Mouse (Mus musculus): Measurements from ENCODE around the gene Tomm40l. TPM values are rescaled to one million over a fixed set of nuclear protein-coding genes. Genes with fewer than 3 reads are reported as not detected.
"Not testable (repeated sequence)": the region's sequence is repeated elsewhere in the genome, so short reads cannot be mapped to it uniquely, and the experiment has no call there.

Gene Tomm40l
- total RNA-seq, 4 experiments from 2014 or later: 69.3 to 85.0 (median 74.9) TPM

DNA sequence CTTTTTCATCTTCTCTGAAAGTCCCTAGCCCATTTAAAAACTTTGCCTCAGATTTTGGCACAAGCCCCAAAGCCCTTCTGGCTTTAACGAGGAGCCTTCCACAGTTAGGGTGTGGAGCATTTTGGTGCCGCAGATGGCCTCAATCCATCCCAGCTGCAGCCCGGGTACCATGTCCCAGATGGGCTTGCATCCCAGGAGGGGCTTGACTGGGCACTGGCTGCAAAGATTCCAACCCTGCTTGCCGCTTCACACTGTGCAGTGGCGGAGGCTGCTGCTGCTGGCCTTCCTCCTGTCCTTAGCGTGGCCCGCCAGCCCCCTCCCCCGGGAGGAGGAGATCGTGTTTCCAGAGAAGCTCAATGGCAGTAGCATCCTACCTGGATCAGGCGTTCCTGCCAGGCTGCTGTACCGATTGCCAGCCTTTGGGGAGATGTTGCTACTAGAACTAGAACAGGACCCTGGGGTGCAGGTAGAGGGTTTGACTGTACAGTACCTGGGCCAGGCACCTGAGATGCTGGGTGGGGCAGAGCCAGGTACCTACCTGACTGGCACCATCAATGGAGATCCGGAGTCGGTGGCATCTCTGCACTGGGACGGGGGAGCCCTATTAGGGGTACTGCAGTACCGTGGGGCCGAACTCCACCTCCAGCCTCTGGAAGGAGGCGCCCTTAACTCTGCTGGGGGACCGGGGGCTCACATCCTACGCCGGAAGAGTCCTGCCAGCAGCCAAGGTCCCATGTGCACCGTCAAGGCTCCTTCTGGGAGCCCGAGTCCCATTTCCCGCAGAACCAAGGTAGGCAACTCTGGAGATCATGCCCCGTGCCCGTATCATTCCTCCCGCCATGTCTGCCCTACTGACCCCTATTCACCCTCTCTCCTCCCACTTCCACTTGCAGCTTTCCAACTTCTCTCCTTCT, 28.6 kb upstream of the Tomm40l start, which contains the start of gene Ndufs2:
Ndufs2 (minus strand) TSS at position 709 of the 914 bp plus-strand sequence.
- no peak for DNase-seq (ENCODE audit: low spot score in 2 of 2)

DNA sequence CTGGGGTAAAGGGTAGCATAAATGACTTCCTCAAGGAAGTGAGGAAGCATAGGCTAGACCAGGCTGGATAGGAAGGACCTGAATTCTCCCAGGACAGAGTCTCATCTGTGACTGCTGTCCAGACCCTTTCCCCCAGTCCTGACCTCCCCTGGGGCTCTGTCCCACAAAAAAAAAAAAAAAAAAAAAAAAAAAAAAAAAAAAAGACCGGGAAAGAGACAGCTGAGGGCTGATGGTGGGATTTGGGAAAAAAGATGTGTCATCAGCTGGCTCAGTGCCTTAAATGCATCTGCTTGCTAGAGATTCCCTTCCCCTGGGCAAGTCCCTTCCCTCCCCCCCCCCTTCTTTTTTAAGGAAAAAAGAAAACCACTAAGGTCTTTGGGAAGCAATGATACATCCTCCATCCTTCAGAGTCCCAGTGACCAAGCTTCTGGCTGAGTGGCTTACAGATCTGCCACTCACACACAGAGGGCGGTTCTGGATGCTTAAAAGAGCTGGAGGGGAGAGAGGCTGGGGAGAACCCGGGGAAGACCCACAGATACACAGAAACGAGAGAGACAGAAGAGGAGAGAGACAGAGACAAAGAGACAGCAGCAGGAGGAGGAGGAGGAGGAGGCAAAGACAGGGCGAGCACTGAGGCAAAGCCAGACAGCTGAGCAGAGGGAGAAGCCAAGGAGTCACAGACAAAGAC, 27.7 kb upstream of the Tomm40l start, which contains the start of gene Adamts4:
Adamts4 (plus strand) TSS at position 509 of the 688 bp plus-strand sequence.
- peak in 1 of 2 experiments; percentile 58 for DNase-seq (ENCODE audit: low spot score in 2 of 2)

GRCm38 (mm10) chr1:171248386-171249226, 26.3 kb upstream of the Tomm40l start:
- DNase-seq (ENCODE audit: low spot score in 2 of 2): peak in 1 of 2 experiments; percentile 65

GRCm38 (mm10) chr1:171247916-171248315, 25.6 kb upstream of the Tomm40l start:
- DNase-seq (ENCODE audit: low spot score in 2 of 2): no peak

DNA sequence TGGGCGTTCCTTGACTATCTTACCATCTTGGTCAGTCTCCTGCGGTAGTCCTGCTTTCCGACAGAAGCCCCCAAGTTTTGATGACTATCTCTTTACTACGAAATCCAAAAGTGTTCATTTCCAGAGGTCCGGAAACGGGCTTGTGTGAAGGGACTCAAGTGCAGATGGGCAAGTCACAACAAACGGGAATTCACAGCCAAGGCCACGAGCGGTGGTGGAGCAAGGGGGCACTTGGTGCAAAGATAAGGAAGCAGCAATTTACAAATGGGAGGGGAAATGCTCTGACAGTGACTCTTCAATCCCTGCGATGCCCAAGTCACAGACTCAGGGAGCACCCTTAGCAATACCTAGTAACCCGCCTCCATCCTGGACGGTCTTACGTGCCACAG, 25.1 kb upstream of the Tomm40l start:
- DNase-seq (ENCODE audit: low spot score in 2 of 2): no peak

- DNase-seq (ENCODE audit: low spot score in 2 of 2): peak; percentile 97 to 98
Observed at GRCm38 (mm10) chr1:171246709-171247452, 24.6 kb upstream of the Tomm40l start.

DNA sequence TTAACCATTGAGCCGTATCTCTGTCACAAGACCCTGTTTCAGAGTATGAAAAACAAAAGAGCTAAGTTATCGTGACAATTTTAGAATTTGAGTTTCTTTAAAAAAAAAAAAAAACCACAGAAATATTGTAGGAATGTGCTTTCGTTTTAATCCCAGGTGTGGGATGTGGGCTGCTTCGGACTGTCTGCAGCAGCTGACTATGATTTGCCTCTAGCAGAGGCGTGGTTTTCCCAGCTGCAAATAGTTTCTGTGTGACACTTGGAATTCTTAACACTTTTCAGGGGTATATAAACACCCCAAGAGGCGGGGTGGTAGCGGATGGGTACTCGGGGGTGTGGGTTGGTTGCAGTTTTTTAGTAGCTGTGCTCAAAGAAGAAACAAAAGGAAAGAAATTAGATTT, 23.0 kb upstream of the Tomm40l start:
- DNase-seq (ENCODE audit: low spot score in 2 of 2): no peak

GRCm38 (mm10) chr1:171241952-171242351, 19.6 kb upstream of the Tomm40l start:
- DNase-seq (ENCODE audit: low spot score in 2 of 2): not testable (repeated sequence)

GRCm38 (mm10) chr1:171240911-171241310, 18.6 kb upstream of the Tomm40l start:
- DNase-seq (ENCODE audit: low spot score in 2 of 2): no peak

DNA sequence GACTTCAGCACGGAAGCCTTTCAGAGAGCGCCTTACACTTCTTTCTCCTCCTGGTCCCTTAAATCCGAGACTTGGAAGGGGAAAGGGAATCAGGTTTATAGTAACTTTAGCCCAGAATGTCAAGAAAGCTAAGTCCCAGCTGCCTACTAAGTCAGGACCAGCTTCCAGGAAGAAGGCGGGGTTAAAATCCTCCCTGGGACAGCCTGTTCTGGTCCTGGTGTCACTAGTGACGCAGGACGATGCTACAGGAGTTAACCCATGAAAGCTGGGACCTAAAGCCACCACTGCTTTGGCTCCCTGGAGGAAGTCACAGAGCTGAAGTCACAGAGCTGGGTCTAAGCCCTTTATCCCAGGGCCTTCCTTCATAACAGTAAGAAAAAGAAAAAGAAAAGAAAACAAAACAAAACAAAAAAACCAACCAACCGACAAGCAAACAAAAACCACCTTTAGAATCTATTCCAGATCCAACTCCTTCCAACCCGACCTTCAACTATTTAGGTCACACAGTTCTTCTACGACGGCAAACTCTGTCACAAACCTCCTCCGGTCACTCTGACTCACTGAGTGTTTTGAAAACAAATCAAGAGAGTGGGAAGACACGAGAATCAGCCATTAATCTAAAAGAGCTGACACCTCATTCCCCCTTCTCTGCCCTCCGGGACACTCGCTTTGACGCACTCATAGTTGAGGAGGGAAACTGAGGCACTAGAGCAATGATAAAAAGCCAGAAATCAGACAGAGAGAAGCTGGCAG, 17.9 kb upstream of the Tomm40l start:
- DNase-seq (ENCODE audit: low spot score in 2 of 2): no peak

DNA sequence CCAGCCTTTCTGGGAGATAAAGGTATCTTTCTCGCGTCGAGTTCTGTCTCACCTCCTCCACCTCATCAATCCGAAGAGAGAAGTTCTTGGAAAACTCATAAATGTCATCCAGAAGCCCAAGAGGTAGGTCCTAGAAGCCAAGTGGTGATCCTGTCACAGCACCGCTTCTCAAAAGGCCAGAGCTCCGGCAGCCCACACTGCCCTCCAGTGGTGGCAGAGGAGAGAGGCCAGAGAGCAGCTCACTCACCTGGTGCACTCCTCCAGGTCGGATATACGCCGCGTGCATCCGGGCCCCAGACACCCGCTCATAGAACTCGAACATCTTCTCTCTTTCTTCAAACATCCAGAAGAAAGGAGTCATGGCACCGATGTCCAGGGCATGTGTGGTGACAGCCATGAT, 16.1 kb upstream of the Tomm40l start:
- DNase-seq (ENCODE audit: low spot score in 2 of 2): no peak

DNA sequence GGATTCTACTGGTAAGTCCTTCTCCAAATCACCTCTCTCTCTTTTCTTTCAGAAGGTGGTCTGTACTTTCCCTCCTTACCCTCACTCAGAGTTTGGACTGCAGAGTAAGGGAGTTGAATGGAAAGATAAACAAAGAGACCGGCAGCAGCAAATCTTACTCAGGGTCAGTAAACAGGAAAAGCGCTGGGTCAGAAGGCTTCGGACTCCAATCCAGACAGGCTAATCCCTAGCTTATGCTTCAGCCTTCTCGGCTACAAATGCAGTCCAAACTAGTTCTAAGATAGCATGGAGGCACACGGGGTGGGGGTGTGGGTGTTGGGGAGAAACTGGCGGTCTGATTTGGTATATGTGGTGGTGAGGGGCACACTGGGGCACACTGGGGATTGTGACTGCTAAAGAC, 15.1 kb upstream of the Tomm40l start:
- no peak for DNase-seq (ENCODE audit: low spot score in 2 of 2)

GRCm38 (mm10) chr1:171235791-171236190, 13.5 kb upstream of the Tomm40l start:
- DNase-seq (ENCODE audit: low spot score in 2 of 2): no peak

DNA sequence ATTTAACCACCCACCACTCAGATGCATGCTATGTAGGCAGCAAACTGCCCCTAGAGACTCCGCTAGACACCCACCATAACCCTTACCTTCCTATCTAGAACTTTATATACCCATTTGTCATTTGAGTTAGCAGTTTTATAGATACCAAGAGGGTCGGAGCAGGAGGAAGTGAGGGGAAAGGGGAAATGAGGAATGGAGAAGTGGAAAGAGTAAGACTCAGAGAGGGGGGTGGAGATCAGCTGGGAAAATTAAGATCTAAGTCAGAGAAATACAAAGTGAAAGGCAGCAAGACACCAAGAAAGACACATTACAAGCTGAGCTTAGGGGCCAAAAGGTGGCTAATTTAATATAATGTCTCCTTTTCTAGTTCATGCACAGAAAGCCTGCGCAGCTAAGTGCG, 12.2 kb upstream of the Tomm40l start:
- no peak for DNase-seq (ENCODE audit: low spot score in 2 of 2)

DNA sequence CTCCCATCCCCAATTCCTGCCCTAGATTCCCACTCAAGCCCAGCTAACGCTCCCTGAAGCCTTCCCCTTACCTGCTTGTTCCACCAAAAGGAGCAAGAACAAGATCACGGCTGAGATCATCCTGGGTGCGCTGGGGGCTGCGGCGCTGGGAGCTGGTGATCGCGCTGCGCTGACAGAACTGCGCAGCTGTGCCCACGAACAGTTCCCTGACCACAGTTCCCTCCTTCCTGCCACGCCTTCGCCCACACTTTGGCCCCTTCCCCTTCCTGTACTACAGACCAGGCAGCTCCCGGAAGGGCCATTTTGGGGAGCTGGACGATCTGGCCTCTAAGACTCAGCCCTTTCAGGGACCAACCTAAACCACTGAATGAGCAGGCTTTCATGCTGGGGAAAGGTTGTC, 11.8 kb upstream of the Tomm40l start, which contains the start of gene Fcer1g:
Fcer1g (minus strand) TSS at position 240 of the 400 bp plus-strand sequence.
- no peak for DNase-seq (ENCODE audit: low spot score in 2 of 2)

DNA sequence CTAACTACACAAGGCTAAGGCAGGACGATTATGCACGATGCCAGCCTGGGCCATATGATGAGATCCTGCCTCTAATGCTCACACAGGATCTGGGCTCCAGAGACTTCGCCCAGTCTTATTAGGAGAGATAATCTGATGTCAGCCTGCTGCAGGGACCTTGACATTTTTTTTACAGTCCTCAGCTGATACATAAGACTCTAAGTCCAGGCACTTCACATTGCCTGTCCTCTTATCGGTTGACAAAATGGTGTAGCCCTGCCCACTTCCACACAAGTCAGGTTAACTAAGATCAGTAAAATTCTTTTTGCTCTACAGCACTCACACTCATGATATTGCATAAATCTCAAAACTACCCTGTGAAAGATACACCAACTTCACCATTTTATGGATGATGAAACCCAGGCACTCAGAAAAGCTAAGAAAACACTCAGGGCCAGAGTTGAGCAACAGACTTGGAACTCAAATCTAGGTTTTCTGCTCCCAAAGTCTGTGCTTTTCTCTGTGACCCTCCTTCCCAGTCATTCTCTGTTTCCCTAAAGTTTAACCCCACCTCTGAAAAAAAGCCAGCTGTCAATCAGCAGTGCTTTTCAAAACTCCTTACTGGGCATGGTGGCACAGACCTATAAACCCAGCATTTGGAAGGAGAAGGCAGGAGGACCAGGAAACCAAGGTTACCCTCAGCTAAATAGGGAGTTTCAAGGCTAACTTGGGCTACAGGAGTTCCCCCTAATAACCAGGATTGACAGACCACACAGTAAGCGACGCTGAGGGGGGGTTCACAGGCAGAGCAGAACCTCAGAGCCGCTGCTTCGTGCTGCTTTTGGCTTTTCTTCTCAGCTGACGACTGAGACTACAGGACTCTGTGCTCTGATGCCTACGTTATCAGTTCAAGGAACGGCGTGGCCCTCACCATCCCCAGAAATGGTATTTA, 10.8 kb upstream of the Tomm40l start:
- DNase-seq (ENCODE audit: low spot score in 2 of 2): no peak

DNA sequence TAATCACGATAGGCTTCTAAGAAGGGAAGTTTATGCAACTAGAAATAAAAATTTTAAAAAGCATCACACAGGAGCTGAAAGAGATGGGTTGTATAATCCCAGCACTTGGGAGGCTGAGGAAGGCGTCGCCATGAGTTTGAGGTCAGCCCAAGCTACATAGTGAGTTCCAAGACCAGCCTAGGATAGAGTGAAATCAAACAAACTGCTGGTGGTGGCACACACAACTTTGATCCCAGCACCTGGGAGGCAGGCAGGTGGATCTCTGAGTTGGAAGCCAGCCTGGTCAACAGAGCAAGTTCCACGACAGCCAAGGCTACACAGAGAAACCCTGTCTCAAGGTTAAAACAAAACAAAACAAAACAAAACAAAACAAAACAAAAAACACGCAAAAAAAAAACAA, 10.0 kb upstream of the Tomm40l start:
- DNase-seq (ENCODE audit: low spot score in 2 of 2): no peak

- no peak for DNase-seq (ENCODE audit: low spot score in 2 of 2)
Observed at GRCm38 (mm10) chr1:171231844-171232243, 9.5 kb upstream of the Tomm40l start.

DNA sequence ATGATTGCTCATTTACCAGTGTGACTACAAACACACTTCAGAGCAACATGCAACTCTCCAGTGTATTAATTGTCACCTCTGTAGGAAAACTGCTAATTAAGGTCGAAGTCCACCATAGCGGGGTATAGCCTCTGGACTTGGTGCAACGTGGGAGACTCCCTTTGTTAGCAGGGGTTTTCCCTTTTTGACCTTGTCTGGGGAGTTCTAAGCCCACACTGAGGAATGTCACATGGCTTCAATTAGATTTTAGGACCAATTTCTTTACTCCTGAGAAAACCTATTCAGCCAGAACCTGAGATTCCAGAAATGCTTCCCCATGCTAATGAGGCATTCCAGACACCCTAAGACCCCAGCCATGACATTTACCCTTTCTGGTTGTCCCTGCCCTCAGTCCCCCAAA, 7.9 kb upstream of the Tomm40l start:
- DNase-seq (ENCODE audit: low spot score in 2 of 2): no peak
